Mouse (Mus musculus) urinary bladder, postnatal 0 days (tissue): ENCODE data around the gene Zfp68. TPM values are rescaled to one million over a fixed set of nuclear protein-coding genes. Genes with fewer than 3 reads are reported as not detected.

ENCODE experiments used
- microRNA-seq: library from miRNA; unstranded; fragments of <30 nt; microRNA quantifications from one replicate; pipeline ENCODE4, GENCODE M21; 2016
- polyA plus RNA-seq: library from polyadenylated mRNA; unstranded; fragments of >200 nt; fragmentation: Nextera tagmentation; extraction: Ambion mirVana; gene quantifications from 2 replicates; pipeline ENCODE4 v1.2.1, GENCODE M21; 2015

The Zfp68 gene
- 34.3 and 36.9 TPM in 2 replicates for polyA plus RNA-seq

DNA sequence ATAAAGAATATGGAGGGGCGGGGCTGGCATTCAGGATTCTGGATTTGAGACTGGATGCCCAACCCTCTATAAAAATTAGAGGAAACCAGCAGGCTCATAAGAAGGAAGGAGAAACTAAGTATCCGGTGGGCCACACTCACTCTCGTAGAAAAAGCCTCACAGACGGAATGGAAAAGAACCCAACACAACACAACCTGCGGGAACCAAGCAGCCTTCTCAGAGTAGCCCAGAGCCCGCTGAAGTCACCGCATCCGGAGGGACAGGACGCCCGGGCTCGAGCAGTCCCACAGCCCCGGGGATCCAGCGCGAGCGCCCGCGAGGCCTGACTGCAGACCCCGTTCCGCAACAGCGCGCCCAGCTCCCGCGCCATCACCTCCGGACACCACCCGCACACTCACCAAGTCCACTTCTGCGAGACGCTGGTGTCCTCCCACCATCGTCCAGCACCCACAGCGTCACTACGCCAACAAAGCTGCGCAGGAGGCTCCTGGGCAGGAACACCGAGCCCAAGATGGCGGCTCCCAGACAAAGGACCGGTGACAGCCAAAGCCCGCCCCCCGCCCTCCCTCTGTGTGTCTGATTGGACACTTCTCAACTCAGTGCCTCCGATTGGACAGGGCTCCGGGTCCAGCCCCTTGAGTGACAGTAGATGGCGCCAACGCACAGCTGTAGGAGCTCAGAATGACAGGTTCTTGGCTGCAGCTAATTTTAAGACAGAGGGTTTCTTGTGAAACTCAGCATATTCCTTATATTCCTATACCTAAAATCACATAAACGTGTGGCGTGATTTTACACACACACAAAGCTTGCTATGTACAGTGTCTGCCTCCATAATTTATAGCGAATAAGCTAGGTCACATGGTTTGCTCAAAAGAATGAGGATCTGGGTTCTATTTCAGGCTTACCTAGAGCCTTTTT, at the start of gene Zfp68:
Gene Zfp68 (minus strand): TSS at position 551 of the 918 bp plus-strand sequence.

DNA sequence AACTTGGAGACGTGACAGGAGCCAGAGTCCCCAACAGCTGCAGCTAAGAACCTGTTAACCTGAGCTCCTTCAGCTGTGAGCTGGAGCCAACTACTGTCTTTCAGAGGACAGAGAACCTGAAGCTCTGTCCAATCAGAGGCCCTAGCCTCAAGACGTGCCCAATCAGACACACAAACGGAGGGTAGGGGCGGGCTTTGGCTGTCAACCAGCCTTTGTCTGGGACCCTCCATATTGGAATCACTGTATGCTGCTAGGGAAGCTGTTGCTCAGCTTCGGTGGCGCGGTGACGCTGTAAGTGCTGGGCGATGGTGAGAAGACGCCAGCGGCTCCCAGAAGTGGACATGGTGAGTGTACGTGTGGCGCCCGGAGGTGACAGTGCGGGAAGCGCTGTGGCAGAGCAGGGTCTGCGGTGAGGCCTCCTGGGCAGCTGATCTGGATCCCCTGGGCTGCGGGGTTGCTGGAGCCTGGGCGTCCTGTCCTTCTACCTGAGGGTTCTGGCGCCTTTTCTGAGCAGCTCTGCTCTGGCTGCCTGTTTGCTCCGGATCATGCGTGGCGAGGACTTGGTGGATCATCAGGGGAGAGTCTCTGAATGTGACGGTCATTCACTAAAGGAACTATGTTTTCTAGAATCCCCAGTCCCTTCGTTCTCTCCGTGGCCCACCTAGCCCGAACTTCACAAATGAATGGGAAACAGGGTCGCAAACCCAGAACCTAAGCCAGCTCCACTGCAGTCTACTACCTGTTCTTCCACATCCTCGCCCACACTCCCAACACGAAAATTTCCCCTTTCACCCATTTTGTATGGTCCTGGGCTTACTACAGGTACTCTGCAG, 3.3 kb upstream of the Zfp68 start, which contains the start of gene A430033K04Rik:
Gene A430033K04Rik (plus strand): TSS at position 215 of the 833 bp plus-strand sequence.

DNA sequence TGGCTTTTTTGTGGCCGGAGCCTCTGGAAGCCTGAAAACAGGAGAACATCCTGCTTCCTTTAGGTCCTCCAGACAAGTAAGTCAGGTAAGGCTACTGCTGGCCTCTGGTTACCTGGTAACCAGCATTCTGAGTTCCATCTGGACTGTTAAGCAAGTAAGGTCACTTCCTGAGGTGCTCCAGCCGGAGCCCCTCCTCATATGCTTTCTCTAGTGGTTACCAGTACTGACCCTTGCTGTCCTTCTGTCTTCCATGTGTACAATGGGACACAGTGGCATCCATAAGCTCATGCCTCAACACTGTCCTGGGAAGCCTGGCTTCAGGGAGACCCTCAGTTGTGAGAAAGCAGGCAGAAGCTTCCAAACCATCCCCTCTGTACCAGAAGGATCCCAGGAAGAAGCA, 54.9 kb downstream of the Zfp68 start, which contains the start of gene 1700123K08Rik:
Gene 1700123K08Rik (minus strand): TSS at position 101 of the 400 bp plus-strand sequence.

Small RNA genes lying within 50 kb of the gene (microRNA-seq; reads per million reads assigned to microRNA genes)
- not detected for gene Gm24082

Other genes with a start within 250 kb of the Zfp68 start
- gene Zfp157, start 178.3 kb downstream of the Zfp68 start, polyA plus RNA-seq: 9.4 and 9.6 TPM in 2 replicates
- gene 1700123K08Rik, start 55.0 kb downstream of the Zfp68 start, polyA plus RNA-seq: not detected in 2 replicates
- gene A430033K04Rik, start 3.1 kb upstream of the Zfp68 start, polyA plus RNA-seq: 4.5 and 5.1 TPM in 2 replicates
- 8.4 and 16.9 TPM in 2 replicates for gene Fam20c, start 134.8 kb upstream of the Zfp68 start, polyA plus RNA-seq
- not detected in 2 replicates for gene Gm5294, start 200.3 kb upstream of the Zfp68 start, polyA plus RNA-seq